Comparison of ENCODE assay signal across 1 mouse cellular context in genomic region chr6:87662197-87662596, GRCm38 (mm10).
A peak's percentile ranks its signal among the peaks of the same experiment; 100 is the strongest.
TF ChIP-seq lines count a peak whose summit lies in the region.

No protein-coding gene starts in this region.

TF ChIP-seq in MEL, 35 proteins besides CTCF, POLR2A, EP300 and RAD21 (continued from another document):
- TF ChIP-seq MAFK (IDR thresholded peaks at IDR 0.05; ENCODE audit: borderline replicate concordance, low read depth, low read length) (no peak), TAL1 (IDR thresholded peaks at IDR 0.05; ENCODE audit: low read length) (peak; percentile 93), USF1 (IDR thresholded peaks at IDR 0.05; ENCODE audit: low read depth, low read length) (no peak), ZKSCAN1 (IDR thresholded peaks at IDR 0.05; ENCODE audit: low read depth, low read length) (no peak), RCOR1 (IDR thresholded peaks at IDR 0.05; ENCODE audit: low read depth, low read length) (peak; percentile 66), BHLHE40 (IDR thresholded peaks at IDR 0.05; ENCODE audit: borderline replicate concordance, low read depth, low read length) (peak; percentile 74), GABPA (IDR thresholded peaks at IDR 0.05; ENCODE audit: low read depth, low read length) (no peak), MAX (IDR thresholded peaks at IDR 0.05; ENCODE audit: low read length) (no peak), MYC (IDR thresholded peaks at IDR 0.05; ENCODE audit: low read depth, low read length) (no peak; the same call in 1 of the 2 replicates), SIN3A (IDR thresholded peaks at IDR 0.05; ENCODE audit: low read length) (peak; percentile 59), MYB (IDR thresholded peaks at IDR 0.05; ENCODE audit: low read depth, low read length) (peak; percentile 47; the same call in 1 of the 2 replicates)
